Mouse (Mus musculus): ENCODE data around the gene Rapgef3.

DNA sequence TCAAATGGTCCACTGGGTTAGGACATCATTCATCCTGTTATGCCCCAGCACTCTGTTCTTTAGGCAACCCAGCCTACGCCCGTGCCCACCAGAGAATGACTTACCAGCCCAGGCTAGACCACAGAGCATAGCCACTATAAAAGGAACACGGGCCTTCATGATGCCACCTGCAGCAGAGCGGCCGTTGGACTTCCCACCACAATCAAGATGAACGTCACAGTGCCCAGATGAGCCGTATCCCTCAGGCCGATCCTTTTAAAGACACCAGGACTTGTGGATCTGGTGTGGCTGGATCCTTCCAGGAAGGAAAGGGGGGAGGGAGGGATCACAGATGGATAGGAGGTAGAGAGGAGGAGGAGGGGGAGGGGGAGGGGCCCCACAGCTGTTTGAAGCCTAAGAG is 36.7 kb downstream of the Rapgef3 start, which contains the start of gene Endou:
- TF ChIP-seq CTCF (IDR thresholded peaks at IDR 0.05) (no peak), EP300 (IDR thresholded peaks at IDR 0.05) (no peak)

Measured in lung, postnatal 0 days (tissue).